Mouse (Mus musculus): Measurements from ENCODE around the gene Phc2.

The Phc2 gene

DNA sequence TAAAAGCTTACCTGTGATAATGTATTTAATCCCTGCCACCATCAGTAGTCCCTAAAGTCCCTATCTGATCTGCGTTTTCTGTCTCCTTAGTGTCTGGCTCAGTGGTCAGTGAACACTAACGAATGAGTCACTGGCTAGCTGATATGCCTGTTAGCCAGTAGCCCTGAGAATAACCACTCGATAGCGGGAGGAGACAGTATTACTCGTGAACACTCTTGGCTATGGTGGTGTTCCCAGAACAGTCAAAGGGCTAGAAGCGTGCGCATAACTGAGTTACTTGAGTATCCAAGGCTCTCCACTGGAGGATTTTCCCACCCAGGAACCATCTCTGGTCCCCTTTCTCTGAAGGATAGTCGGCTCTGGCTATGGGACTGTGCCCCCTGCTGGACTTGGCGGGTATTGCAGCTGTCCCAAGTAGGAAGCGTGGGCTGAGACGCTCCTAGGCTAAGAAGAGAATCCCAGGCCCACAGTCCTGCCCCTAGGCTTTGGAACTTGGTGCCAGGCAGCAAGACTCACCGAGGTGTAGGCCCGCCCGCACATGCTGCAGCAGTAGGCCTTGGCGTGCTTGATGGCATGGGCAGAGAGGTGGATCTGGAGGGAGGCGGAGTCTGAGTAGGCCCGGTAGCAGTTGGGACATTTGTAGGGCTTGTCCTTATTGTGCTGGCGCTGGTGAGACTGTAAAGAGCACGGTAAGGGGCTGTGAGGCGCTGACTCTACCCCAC is 122.2 kb downstream of the Phc2 start:
- in situ Hi-C loops (cut with MboI, MseI), result loop anchor here (5.0 kb wide), 1 partner anchor 59 kb away; no protein-coding TSS in a partner anchor

- in situ Hi-C loops (cut with MboI, MseI), result loop anchor here (5.0 kb wide), 1 partner anchor 60 kb away; no protein-coding TSS in a partner anchor
Measured at GRCm38 (mm10) chr4:128777593-128777992, 123.1 kb downstream of the Phc2 start.

DNA sequence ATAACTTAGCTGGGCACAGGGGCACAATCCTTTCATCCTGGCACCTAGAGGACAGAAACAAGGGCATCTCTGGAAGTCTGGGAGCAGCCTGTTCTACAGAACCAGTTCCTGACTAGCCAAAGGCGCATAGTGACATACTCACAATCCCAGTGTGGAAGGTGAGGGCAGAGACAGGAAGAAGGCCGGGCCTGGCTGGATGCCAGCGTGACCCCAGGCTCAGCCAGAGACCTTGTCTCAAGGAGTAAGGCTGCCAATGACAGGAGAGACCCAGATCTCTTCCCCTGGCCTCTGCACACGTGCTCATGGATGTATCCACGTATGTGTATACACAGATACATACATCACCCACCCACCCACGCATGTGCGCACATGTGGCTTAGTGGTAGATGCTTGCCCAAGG is 127.5 kb downstream of the Phc2 start:
- in situ Hi-C loops (cut with MboI, MseI), result no loop called here

GRCm38 (mm10) chr4:128782645-128783044 is 128.1 kb downstream of the Phc2 start:
- in situ Hi-C loops (cut with MboI, MseI), result no loop called here

DNA sequence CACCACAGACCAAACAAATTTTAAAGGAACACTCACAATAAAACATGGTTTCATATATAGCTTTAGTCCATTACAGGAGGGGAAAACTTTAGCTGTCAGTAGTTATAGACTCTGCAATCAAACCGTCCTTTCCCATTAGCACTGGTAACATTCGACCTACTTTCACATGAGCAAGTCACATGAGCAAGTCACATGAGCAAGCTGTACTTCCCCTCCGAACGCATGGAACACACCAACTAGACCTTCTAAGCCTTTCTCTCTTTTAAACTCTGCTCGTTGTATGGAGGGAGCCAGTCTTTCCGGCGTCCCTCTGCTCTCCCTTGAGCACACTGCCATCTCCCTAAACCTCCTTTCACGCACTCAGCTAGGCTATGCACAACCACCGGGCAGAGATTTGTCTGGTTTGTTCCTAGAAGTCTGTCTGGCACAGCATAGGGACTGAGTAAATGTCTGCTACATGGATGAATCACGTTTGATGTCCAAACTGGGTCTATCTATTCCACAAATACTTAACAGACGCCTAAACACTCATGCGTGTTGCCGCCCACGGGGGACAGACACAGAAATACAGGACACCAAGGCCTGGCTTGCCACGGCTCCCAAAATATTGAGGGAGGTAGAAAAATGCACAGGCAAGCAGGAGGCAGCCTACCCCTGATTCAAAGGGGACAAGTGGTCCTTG is 130.6 kb downstream of the Phc2 start:
- in situ Hi-C loops (cut with MboI, MseI), result no loop called here

GRCm38 (mm10) chr4:128785921-128786654 is 131.6 kb downstream of the Phc2 start:
- in situ Hi-C loops (cut with MboI, MseI), result no loop called here

DNA sequence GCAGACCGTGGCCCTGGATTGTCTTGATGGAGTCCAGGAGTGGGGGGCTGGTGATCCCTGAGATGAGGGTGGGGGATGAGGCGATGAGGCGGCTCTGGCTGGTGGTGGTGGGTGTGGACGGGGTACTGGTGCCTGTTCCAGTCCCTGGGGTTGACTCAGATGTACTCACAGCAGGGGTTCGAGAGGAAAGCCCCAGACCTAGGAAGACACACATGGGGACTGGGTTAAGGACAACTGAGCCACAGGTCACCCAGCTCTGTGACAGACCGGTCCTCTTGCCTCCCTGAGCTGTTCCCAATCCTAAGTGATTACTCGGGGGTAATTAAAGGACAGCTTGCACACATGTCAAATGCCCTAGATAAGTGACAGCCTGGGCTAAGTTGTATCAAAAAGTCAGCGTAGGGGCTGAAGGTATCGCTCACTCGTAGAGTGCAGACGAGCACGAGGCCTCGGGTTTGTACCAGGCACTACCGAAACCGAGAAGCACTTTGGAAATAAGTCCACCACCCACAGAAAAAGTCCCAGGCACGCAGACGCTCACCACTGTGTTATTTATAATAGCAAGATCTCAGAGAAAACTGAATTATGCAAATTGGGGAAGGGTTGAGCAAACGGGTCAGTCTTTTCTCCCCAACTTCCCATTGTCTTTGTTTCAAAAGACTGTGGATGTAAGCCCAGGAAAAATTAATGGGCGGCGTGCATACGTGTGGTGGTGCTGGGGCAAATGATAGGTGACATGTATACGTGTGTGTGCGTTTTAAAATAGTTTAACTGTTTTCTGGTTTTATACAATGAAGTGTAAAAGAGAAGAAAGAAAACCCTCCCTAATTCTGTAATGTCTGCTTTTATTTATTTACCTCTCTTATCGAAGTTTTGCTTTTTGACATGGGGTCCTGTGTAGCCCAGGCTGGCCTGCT is 132.8 kb downstream of the Phc2 start:
- in situ Hi-C loops (cut with MboI, MseI), result no loop called here

GRCm38 (mm10) chr4:128788108-128788507 is 133.6 kb downstream of the Phc2 start:
- in situ Hi-C loops (cut with MboI, MseI), result no loop called here

GRCm38 (mm10) chr4:128789646-128790045 is 135.1 kb downstream of the Phc2 start:
- in situ Hi-C loops (cut with MboI, MseI), result no loop called here

DNA sequence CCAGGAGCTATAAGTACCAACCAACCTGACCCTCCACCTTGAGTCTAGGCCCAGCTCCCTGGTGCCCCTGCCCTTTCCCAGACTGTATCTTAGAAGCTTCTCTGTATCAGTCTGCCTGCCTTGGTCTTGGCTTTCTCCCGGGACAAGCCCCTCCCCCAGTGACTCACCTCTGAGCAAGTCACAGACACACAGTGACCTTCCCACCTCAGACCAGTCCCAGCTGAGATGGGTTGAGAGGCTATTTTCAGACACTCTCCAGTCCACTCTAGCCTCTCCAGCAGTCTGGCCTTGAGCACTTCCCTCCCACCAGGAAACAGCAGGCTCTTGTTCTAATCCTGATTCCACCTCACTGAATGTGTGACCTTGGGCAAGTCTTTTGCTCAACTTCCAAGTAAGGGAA is 139.2 kb downstream of the Phc2 start:
- in situ Hi-C loops (cut with MboI, MseI), result no loop called here

DNA sequence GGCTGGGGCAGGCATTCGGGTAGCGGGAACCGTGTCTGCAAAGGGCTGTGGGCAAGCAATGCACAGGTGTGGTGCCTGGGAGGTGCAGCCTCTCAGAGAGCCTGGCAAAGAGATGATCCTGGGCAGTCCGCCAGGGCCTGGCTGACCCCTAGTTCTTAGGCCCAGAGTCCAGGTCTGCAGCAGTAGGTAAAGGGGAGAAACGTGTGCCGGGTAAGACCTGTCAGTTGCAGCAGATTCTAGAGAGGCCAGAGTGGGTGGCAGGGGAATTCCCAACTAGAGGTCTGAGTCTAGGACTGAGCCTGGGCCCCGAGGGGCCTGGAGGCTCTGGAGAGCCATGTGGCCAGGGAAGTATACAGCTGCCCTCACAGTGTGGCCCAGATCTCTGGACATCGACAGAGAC is 139.7 kb downstream of the Phc2 start:
- in situ Hi-C loops (cut with MboI, MseI), result no loop called here

DNA sequence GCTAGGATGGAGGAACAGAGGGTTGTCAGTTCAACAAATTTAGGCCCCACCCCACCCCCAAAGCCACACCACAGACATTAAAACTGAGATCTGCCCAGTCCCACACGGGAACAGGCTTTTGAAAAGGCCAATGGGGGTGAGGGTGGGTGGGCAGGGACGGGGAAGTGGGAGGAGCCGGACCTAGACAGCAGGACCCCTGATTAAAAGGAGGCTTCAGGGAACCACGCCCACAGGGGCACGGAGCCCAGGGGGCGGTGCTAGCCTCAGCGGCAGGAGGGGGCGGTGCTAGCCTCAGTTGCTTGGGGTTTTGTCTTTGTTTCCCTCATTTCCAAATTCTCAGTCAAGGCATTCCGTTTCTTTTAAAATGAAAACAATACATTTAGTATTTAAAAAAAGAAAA is 141.1 kb downstream of the Phc2 start:
- in situ Hi-C loops (cut with MboI, MseI), result no loop called here

DNA sequence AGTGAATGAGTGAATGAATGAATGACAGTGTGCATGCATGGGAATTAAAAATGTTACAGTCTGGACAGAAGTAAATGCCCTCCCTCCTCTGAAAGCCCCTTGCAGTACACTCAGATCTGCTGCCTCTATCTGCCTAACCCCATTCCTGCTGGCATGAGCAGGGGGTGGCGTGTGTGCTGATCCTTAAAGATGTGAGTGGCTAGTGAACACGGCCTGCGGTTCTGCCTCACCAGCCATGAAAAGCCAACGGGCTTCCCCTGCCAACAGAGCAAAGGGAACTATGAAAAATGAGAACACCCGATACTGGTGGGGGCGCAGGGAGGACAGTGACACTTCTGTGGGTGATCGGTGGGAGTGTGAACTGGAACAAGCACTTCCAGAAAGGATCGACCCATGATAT is 142.3 kb downstream of the Phc2 start:
- in situ Hi-C loops (cut with MboI, MseI), result no loop called here

DNA sequence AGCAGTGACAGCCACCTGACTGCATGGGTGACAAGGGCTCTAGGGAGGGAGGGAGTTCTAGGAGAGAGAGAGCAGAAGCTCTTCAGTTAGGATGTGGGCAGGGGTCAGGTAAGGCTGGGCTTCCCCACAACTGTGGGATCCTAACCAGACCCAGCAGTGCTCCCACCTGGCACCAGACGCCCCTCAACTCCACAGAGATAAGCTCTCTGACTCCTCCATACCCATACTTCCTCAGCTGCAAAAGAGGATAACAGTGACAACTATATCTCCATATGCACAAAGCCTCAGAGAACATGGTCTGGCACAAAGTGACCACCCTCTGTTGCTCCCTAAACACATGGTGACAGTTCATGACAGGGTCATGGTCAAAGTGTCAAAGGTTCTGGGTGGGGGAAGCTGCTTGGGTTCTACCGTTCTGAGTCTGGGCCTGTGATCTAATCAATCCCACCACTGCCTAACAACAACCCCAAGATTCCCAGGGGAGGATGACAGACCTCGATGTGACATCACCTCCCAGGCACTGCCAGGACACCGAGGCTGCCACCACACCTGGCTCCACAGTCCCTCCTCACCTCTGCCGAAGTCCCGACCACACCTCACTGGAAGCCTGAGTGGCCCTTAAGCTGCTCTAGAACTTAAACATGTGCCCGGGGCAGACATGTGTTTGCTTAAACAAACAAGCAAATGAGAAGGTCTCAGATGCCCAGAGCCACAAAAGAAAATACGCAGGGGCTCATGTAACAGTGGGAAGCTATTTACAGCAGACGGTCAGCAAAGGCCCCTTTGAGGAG is 147.4 kb downstream of the Phc2 start:
- in situ Hi-C loops (cut with MboI, MseI), result no loop called here

Data from regulatory T cell (primary cell).